Mouse (Mus musculus) urinary bladder, postnatal 10 days (tissue): ENCODE data around the gene Serpina3a.

Experiments
- DNase-seq: peaks from one replicate; pipeline ENCODE4 v3.0.0; 2022; ENCODE audit warnings: low spot score

The Serpina3a gene

GRCm38 (mm10) chr12:104143286-104143685 is 30.8 kb downstream of the Serpina3a start:
- DNase-seq: no peak

GRCm38 (mm10) chr12:104145571-104145970 is 33.0 kb downstream of the Serpina3a start:
- no peak for DNase-seq

- DNase-seq: no peak
Measured at GRCm38 (mm10) chr12:104151989-104152388, 39.5 kb downstream of the Serpina3a start.

GRCm38 (mm10) chr12:104153041-104153645 is 40.6 kb downstream of the Serpina3a start:
- no peak for DNase-seq

GRCm38 (mm10) chr12:104153656-104154055 is 41.1 kb downstream of the Serpina3a start, which contains the start of gene Serpina3c:
Gene Serpina3c, minus strand, starts transcription at chr12:104153870.
- DNase-seq: no peak
